Mouse (Mus musculus) kidney, adult 2 months (tissue): Measurements from ENCODE around the gene Tmem200c. TPM values are rescaled to one million over a fixed set of nuclear protein-coding genes. Genes with fewer than 3 reads are reported as not detected.

Source experiments
- DNase-seq: peaks from one replicate; pipeline ENCODE4 v3.0.0; 2021
- H3K27ac ChIP-seq: fragments of 200-500 bp; 2 replicates; pipeline ENCODE4 v1.5.1; 2012; ENCODE audit warnings: low read depth, low read length, control low read depth, inconsistent platforms; ENCODE audit not compliant: insufficient read depth
- H3K27me3 ChIP-seq: fragments of 200-500 bp; replicated peaks from 2 replicates; pipeline ENCODE4 v1.6.1; 2012; ENCODE audit warnings: mild to moderate bottlenecking, moderate library complexity, low read length, inconsistent platforms; ENCODE audit not compliant: control insufficient read depth, insufficient read depth
- H3K36me3 ChIP-seq: fragments of 200-500 bp; 2 replicates; pipeline ENCODE4 v1.6.1; 2012; ENCODE audit warnings: mild to moderate bottlenecking, moderate library complexity, low read length, inconsistent platforms; ENCODE audit not compliant: control insufficient read depth, insufficient read depth
- H3K4me1 ChIP-seq: fragments of 200-500 bp; 2 replicates; pipeline ENCODE4 v1.6.1; 2011; ENCODE audit warnings: low read length; ENCODE audit not compliant: control insufficient read depth, insufficient read depth
- H3K4me3 ChIP-seq: fragments of 200-500 bp; 2 replicates; pipeline ENCODE4 v1.5.1; 2011; ENCODE audit warnings: mild to moderate bottlenecking, low read depth, low read length, control low read depth; ENCODE audit not compliant: insufficient read depth
- CTCF ChIP-seq: fragments of 200-500 bp; conservative IDR thresholded peaks from 2 replicates; pipeline ENCODE4 v1.5.1; 2011; ENCODE audit warnings: low read depth, mild to moderate bottlenecking, control low read depth, low read length, moderate library complexity, mixed read lengths; ENCODE audit not compliant: insufficient read depth, insufficient read length
- POLR2A ChIP-seq: fragments of 200-500 bp; IDR thresholded peaks from one replicate; pipeline ENCODE4 v1.6.1; 2011; ENCODE audit warnings: low read depth, low read length, control low read depth
- WGBS: fragments of 180-500 bp; shearing (Covaris S2); methylation state at CpG from one replicate; pipeline ENCODE4 v1.1.7; 2018; 5-methylcytosine and 5-hydroxymethylcytosine counted together
- polyA plus RNA-seq: library from polyadenylated mRNA; depleted of rRNA; stranded (reverse); fragments of >200 nt; gene quantifications from 2 replicates; pipeline ENCODE4 v1.2.3, GENCODE M21; 2012

Gene Tmem200c
- polyA plus RNA-seq, 1 experiment: 0.14 TPM

DNA sequence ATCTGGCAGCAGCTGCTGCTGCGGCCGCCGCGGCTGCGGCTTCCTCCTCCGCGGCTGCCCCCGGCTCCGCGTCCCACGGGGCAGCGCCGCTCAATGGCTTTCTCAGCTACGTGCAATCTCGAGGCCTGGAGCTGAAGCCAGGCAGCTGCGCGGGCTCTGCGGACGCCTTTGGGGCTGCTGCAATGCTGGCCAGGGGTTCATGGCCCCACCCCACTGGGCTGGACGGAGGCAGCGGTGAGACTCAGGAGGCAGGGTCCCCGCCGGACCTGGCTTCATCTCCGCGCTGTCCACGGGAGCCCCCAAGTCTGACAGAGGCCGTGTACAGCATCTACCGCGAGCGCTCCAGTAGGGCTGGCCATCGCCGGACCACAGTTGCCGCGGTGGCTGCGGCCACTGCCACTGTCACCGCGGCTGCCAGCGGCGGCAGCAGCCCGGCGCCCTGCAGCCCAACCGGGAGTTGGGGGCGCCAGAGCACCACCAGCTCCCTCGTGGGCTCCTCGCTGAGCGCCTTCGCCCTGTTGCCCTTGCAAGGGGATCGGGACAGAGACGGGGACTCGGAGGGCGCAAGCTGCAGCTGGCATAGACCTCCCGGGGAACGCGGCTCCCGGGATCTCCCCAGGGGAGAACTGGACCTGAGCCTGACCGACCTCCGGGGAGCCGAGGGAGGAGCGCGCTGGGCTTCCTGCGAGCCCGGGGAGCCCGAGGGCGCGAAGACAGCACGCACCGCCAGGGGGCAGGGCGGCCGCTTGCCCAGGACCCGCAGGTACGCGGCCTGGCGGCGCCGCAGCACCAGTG, 14.9 kb downstream of the Tmem200c start:
- TF ChIP-seq POLR2A (no peak), CTCF (no peak; the same call in 1 of the 2 replicates)
- Histone ChIP-seq H3K4me3 (peak overlapping the region; percentile 32), H3K27me3 (peaks cover 7% of the 10 kb centered on the region), H3K27ac (no peak overlapping the region), H3K4me1 (no peaks in the 10 kb centered on the region), H3K36me3 (no peaks in the 10 kb centered on the region)
- DNase-seq: peak; percentile 31
- under 1% methylated on average over 75 of the region's 75 CpGs for WGBS

DNA sequence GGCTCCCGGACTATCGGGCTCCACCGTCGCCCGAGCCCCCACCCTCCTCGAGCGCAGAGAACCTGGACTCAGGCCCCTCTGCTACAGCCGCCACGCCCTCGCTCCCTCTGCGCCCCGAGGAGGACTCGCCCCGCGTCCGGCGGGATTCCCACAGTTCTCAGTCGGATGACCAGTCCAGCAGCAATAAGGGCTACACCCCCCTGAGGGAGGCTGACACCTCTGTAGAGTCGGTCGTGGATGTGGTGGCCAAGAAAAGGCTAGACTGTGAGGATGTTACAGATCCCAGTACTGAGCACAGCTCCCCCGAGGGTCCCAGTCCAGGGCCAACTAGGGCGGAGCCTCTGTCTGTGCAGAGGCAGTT, 15.4 kb downstream of the Tmem200c start:
- H3K36me3 ChIP-seq: no peaks in the 10 kb centered on the region
- H3K27me3 ChIP-seq: peaks cover 6% of the 10 kb centered on the region
- TF ChIP-seq CTCF (no peak), POLR2A (no peak)
- H3K4me1 ChIP-seq: no peaks in the 10 kb centered on the region
- H3K4me3 ChIP-seq: peak overlapping the region; percentile 32
- DNase-seq: no peak
- 5% methylated on average over 22 of the region's 22 CpGs for WGBS
- H3K27ac ChIP-seq: no peak overlapping the region

DNA sequence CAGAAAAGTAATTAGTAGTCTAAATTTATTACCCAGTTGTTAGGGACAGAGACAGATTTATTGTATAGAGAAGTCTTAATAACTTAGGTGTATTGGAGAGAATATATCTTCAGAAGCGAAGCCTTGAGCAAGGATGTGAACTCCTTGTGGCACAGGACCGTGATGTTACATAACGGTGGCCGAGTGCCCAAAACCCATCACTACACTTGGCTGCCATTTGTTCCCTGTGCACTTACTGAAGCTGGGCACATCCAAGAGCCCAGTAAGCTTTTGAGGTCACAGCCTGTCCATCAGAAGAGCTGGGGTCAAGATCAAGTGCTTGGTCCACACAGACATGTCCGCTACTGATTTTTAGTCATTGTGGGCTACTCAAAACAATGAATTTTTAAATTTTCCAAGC, 19.5 kb downstream of the Tmem200c start:
- Histone ChIP-seq H3K27me3 (peaks cover 3% of the 10 kb centered on the region; the same call in 1 of the 2 replicates), H3K27ac (no peak overlapping the region), H3K4me3 (no peak overlapping the region), H3K4me1 (no peaks in the 10 kb centered on the region), H3K36me3 (no peaks in the 10 kb centered on the region)
- no peak for TF ChIP-seq CTCF
- no peak for TF ChIP-seq POLR2A
- DNase-seq: no peak
- WGBS: 87% methylated on average over 5 of the region's 5 CpGs

DNA sequence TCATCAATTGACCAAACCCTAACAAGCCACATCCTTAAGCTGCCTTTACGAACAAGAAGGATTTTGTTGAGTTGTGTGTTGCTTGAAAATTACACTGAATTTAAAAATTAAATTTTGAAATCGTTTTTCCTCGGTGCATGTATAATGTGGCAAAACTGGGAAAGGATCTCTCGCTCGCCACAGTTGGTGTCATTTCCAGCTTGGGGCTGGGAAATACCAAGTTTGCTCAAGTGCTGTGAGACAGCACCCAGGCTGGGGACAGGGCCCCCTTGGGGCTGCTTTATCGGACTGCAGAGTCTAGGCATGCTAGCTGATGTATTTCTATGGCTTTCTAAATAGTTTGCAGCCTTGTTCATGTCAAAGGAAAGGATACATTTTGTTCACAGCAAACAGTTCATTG, 22.3 kb downstream of the Tmem200c start:
- Histone ChIP-seq H3K36me3 (no peaks in the 10 kb centered on the region), H3K4me3 (no peak overlapping the region), H3K27me3 (no peaks in the 10 kb centered on the region), H3K4me1 (no peaks in the 10 kb centered on the region), H3K27ac (no peak overlapping the region)
- DNase-seq: no peak
- 82% methylated on average over 6 of the region's 6 CpGs for WGBS
- no peak for TF ChIP-seq POLR2A
- no peak for TF ChIP-seq CTCF

DNA sequence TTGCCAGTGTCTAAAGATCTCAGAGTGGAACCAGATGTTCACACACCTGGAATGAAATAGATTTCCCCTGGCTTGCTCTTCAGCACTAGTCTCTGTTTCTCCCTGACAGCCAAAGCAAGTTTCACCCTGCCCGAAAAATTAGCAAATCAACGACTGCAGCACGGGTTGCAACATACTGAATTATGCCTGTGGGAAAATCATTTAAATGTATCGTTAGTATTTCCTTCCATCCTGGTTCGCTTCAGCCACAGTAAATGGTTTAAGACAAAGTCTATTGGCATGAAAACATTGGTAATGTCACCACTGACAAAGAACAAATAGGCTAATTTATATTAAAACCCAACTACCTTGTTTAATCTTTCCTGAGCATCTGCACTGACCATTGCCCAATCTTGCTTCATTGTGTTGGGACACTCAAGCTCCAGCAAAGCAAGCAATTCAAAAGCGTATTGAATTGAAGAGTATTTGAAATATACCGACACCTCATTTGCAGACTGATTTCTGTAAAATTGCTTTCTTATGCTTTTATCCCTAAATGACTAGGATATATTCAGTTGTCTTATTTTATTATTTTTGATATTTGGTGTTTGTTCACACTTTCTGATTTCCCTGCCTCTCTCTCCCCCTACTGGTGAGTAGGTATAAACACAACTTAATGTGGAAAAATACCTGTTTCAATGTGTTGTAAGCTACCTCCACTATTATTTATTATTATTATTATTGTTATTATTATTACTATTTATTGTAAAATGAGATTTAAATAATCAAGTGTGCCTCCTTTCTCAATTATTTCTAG, 25.9 kb downstream of the Tmem200c start:
- Histone ChIP-seq H3K36me3 (no peaks in the 10 kb centered on the region), H3K27me3 (no peaks in the 10 kb centered on the region), H3K4me3 (no peak overlapping the region), H3K27ac (no peak overlapping the region), H3K4me1 (no peaks in the 10 kb centered on the region)
- no peak for DNase-seq
- 77% methylated on average over 7 of the region's 7 CpGs for WGBS
- TF ChIP-seq CTCF: no peak
- no peak for TF ChIP-seq POLR2A

DNA sequence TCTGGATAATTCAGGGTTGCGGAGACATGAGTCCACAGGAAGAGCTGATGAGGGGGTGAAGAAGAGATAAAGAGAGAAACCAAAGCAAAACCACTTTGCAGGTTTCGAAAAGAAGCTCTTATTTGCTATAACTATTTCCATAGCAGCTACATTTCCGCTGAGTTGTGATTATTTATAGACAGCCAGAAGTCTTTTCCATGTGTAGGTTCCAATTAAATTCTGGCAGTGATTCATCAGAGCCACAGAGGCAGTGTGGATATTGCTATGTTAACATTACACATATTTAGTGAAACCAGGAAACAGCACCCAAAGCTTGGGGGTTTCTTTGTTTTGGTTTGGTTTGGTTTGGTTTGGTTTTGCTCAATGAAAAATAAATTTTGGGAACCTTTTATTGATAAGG, 37.8 kb downstream of the Tmem200c start:
- WGBS: 79% methylated on average over 3 of the region's 3 CpGs
- DNase-seq: no peak
- Histone ChIP-seq H3K4me1 (no peaks in the 10 kb centered on the region), H3K27me3 (no peaks in the 10 kb centered on the region; the same call in 1 of the 2 replicates), H3K27ac (no peak overlapping the region), H3K4me3 (no peak overlapping the region), H3K36me3 (no peaks in the 10 kb centered on the region)
- no peak for TF ChIP-seq CTCF
- TF ChIP-seq POLR2A: no peak

DNA sequence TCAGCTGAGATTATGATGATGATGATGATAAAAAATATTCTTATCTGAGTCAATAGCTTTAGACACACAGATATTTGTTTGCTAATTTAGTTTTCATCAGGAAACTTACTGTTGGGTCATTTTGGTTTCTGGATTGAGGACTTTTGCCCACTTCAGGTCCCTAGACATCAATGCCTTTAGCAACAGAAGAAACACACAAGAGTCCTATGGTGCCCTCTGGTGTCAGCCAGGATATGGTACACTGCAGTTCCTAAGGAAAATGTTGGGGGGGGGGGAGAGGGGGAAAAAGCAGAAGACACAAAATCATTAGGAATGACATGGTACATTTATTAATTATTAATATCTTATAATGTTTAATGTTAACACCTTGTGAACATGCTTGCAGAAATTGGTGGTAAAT, 42.0 kb downstream of the Tmem200c start:
- TF ChIP-seq CTCF: peak; percentile 19; the same call in 1 of the 2 replicates
- TF ChIP-seq POLR2A: no peak
- H3K27ac ChIP-seq: no peak overlapping the region
- no peak overlapping the region for H3K4me3 ChIP-seq
- H3K4me1 ChIP-seq: no peaks in the 10 kb centered on the region
- H3K27me3 ChIP-seq: no peaks in the 10 kb centered on the region; the same call in 1 of the 2 replicates
- no peak for DNase-seq
- H3K36me3 ChIP-seq: no peaks in the 10 kb centered on the region
